Mouse (Mus musculus) thymus, postnatal 36 days (tissue): ENCODE measurements around the gene Rnf11.
"Not testable (repeated sequence)": the region's sequence is repeated elsewhere in the genome, so short reads cannot be mapped to it uniquely, and the experiment has no call there.

Experiments
- DNase-seq, 2 experiments: peaks; one replicate each; pipeline ENCODE4 v3.0.0; 2022; ENCODE audit warnings: mixed read lengths in 2 of 2

Rnf11 gene

DNA sequence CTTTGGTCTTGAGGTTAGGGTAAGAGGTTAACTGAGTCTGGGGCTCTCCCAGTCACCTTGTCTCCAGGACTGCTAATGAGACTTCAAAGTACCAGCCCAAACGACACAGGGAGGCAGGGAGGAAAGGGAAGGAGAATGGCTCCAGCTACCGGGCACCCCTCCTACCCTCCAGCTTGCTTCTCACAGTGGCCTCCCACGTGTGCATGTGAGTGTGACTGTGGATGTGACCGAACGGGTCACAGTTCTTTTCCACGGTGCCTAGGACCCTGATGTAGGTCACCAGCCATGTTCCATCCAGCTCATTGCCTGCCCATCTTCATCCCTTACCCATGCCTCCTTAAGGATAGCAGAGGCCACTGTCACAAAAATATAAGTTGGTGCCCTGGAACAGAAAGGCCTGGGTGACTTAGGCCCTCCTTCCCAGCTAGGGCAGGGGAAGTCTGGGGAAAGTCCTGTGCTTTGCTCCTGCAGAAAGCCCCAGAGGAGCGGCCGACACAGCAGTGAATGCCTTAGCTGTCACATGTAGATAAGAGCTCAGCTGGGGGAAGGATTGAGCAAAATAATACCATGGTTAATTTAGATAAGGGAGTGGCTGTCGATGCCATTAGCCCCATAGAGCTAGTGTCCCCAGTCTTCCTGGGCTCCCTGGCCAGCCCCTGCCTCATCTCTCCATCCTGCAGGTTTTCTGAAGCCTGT is 73.7 kb downstream of the Rnf11 start:
- DNase-seq = no peak

DNA sequence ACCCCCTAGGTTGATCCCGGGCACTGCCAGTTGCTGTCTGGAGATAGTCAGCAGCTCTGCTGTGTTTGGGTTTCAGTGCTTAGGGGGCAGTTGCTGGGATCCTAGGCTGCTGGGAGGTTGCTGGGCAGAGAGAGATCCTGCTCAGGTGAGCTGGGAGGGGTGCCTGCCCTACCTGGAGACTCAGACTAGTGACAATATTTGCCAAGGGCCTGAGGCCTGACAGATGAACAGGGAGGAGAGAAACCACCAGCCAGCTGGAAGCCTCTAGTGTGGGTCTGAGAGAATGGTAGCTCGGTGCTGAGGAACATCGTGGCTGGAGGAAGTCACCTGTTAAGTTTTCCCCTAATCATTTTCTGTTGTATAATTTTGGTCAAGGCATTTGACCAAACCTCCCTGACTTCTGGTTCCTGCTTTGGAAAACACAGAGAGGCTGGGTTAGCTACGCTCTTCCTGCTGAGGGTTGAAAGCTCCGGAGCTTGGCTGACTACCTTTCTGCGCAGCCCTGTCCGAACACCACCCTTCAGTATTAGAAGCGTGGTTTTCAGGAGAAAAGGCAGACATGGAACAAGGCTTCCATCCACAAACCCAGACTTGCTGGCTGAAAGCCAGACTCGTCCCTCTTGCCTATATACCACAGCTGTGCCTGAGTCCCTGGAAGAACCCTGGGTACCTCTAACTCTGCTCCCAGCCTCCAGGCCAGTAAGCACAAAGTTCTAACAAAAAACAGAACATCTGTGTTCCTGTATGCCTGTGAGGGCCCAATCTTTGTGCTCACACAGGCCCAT is 76.6 kb downstream of the Rnf11 start:
- no peak for DNase-seq

DNA sequence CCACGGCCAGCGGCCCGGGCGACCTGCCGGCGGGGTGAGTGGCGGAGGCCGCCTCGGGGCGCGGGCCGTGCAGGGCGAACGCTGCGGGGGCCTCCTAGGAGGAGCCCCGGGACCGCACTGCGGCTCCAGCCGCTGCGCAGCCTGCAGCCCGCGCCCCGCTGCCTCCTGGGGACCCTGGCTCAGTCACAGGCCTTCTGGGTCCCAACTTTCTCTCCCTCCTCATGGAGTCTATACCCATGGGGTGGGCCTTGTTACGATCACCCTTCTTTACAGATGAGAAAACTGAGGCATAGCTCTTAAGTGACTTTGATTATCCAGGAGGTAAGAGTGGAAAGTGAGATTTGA is 77.4 kb downstream of the Rnf11 start:
- DNase-seq = no peak

DNA sequence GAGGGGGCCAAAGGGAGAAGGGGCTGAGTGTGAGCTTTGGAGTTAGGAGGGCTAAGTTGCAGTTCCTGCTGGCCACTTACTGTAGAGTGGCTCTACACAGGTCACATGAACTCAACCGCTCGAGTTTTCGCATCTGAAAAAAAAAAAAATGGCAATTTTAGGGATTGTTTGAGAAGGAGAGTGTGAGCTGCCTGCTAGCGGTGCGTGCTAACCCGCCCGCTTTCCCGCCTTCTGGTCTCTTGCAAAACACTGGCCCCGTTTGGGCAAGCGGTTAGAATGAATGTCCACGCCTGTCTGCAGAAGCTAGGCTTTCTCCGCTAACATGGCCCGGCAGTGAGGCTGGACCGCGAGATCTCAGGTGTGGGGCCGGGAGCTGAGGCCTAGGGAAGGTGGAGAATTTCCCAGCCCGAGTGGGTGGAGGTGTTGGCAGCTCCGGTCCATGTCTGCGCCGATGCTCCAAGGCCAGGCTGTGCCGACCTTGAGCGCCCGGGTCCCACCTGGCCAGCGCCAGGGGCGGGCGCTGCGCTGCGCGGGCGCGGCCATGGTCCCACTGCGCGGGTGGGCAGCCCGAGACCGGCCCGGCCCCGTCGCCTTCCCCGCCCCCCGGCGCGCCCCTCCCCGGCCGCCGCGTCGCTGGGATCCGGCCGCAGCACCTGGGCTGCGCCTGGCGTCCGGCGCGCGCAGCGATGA is 77.9 kb downstream of the Rnf11 start, which contains the start of gene Ttc39a:
TSS of gene Ttc39a (plus strand) at position 138 of the 690 bp plus-strand sequence.
- no peak for DNase-seq

DNA sequence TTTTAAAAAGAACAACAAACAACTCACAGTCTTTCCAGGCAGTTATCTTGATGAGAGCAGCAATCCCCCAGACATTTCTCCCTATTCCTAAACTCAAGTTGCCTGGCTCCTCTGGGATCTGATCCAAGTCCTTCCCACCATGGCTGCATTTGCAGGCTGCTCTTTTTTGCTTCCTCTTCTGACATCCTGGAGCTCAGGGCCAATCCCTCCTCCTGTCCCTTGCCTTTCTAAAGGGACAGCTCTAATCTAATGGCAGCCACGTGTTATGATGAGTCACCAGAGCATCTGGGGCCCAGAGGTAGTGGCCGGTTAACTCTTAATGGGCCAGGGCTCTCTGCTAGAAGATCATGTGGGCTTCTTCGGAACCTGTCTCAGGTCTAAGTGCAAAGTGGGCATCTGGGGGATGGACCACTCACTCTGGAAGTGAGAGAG is 78.5 kb downstream of the Rnf11 start:
- DNase-seq = no peak

DNA sequence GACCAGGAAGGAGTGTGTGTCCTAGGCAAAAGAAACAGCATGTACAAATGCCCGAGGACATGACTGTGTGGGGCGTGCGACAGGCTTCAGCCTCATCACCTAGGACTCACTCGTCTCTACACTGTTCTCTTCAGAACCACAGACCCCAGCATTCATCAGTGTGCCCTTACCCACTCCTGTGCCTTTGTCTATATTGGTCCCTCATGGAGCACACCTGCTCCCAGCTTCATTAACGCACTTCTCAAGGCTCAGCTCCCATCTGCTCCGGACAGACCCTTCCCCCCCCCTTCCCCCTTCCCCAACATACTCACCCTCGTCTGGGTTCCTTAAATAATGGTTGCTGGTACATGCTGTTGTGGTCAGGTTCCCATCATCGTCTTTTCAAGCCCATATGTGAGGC is 79.1 kb downstream of the Rnf11 start:
- no peak for DNase-seq

DNA sequence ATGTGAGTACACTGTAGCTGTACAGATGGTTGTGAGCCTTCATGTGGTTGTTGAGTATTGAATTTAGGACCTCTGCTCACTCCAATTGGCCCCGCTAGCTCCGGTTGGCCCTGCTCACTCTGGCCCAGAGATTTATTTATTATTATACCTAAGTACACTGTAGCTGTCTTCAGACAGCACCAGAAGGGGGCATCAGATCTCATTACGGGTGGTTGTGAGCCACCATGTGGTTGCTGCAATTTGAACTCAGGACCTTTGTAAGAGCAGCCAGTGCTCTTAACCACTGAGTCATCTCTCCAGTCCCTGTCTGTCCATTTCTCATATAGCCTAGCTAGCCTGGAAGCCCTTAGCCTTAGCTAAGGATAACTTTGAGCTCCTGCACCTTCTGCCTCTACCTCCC is 79.6 kb downstream of the Rnf11 start:
- DNase-seq = not testable (repeated sequence)

DNA sequence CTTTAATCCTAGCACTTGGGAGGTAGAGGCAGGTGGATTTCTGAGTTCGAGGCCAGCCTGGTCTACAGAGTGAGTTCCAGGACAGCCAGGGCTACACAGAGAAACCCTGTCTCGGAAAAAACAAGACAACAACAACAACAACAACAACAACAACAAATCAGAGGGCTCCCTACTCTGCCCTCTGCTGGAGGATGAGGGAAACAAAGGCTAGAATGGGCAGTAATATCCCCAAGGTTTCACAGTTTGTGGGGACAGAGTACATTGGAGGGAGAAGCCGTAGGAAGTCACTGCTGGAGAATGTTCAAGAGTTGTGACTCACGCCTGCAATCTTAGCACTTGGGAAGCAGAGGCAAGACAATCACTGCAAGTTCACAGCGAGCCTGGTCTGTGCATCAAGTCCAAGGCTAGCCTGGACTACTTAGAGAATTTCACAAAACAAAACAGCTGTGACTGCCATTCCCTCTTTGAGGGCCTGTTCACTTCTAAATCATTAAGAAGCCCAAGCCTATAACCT is 83.3 kb downstream of the Rnf11 start:
- DNase-seq = no peak
